In the genomic region with DNA sequence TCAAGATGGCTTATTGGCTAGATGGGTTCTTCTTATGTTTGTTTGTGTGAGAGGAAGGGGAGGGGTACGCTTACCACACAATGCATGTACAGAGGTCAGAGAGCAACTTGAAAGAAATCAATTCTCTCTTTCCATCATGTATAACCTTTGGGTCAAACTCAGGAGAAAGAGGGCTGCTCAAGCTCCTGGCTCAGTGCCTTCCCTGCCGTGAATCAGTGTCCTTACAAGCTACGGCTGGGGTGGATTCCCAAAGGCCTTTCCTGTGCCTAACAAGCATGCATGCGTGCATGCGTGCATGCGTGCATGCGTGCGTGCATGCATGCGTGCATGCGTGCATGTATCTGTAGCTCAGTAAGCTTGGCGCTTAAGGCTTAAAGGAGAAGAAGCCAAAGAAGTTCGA, we compare ENCODE assay signal across 35 mouse cellular contexts. TPM values are rescaled to one million over a fixed set of nuclear protein-coding genes. Genes with fewer than 3 reads are reported as not detected.
DNase-seq lines count a peak whose midpoint lies in the region; ATAC-seq and TF ChIP-seq lines count a peak whose summit lies in the region.
"Had no signal": no experiment of that assay in that cellular context is flagged by ENCODE, and none has a peak within 500 bp of the region (broad histone marks: within the 10 kb centered on the region; RNA-seq: fewer than 3 reads in every experiment).

No protein-coding gene starts in this region.

- TF ChIP-seq CTCF in layer of hippocampus, adult 2 months (conservative IDR thresholded peaks at IDR 0.05) = no peak

- H3K27ac ChIP-seq in layer of hippocampus, adult 2 months = peak overlapping the region; percentile 99
- H3K27ac ChIP-seq in neural tube, embryonic 13.5 days (replicated peaks) = no peak overlapping the region
- H3K27ac ChIP-seq in neural tube, embryonic 15.5 days (replicated peaks) = no peak overlapping the region
- H3K27ac ChIP-seq: embryonic facial prominence, embryonic 13.5 days; forebrain, embryonic 10.5 days; forebrain, embryonic 15.5 days; heart, embryonic 10.5 days; heart, embryonic 15.5 days; limb, embryonic 13.5 days; macrophage; midbrain, embryonic 15.5 days; stomach, postnatal 0 days had no signal

- H3K9ac ChIP-seq in neural tube, embryonic 13.5 days = no peak overlapping the region
- no peak overlapping the region for H3K9ac ChIP-seq in neural tube, embryonic 15.5 days (replicated peaks)
- H3K9ac ChIP-seq: embryonic facial prominence, embryonic 13.5 days; forebrain, embryonic 15.5 days; heart, embryonic 15.5 days; limb, embryonic 13.5 days; midbrain, embryonic 15.5 days had no signal

- DNase-seq in adrenal gland, postnatal 25 days = peak; percentile 41
- no peak for DNase-seq in adrenal gland, adult 8-10 months
- no peak for DNase-seq in layer of hippocampus, adult 2 months (ENCODE audit: low spot score in 2 of 2)
- no peak for DNase-seq in layer of hippocampus, postnatal 36 days
- no peak for DNase-seq in neural tube, embryonic 10.5 days (ENCODE audit: extremely low spot score, low spot score)
- no peak for DNase-seq in embryo, embryonic 9.5 days (ENCODE audit: extremely low spot score)
- DNase-seq: cerebellum, adult 11 months; cerebellum, adult 9-10 months; cerebellum, postnatal 36 days; embryo, embryonic 11 days; gastrocnemius, postnatal 25 days; heart, adult 11 months; kidney, adult 11 months; kidney, postnatal 14 days; lung, adult 18-20 months; spleen, adult 18-20 months; thymus, postnatal 4 days had no signal

- no peak for ATAC-seq in neural tube, embryonic 13.5 days (ENCODE audit: low read depth)
- ATAC-seq in neural tube, embryonic 15.5 days (ENCODE audit: low FRiP score) = no peak
- ATAC-seq: forebrain, embryonic 15.5 days; inflammation-experienced regulatory T-cells, adult 6 months; lung, postnatal 0 days; midbrain, embryonic 15.5 days; Patski had no signal

- H3K27me3 ChIP-seq in neural tube, embryonic 13.5 days = peaks cover 30% of the 10 kb centered on the region
- peaks cover 3% of the 10 kb centered on the region; the same call in 1 of the 2 replicates for H3K27me3 ChIP-seq in neural tube, embryonic 15.5 days (replicated peaks)
- H3K27me3 ChIP-seq: forebrain, embryonic 15.5 days had no signal

- H3K4me2 ChIP-seq in neural tube, embryonic 13.5 days = peak overlapping the region; percentile 77
- 0 out of 2 replicates have a peak overlapping the region, but pooled peaks have one; percentile 86 for H3K4me2 ChIP-seq in neural tube, embryonic 15.5 days
- H3K4me2 ChIP-seq: embryonic facial prominence, embryonic 13.5 days; heart, embryonic 15.5 days; limb, embryonic 13.5 days; midbrain, embryonic 15.5 days had no signal

- no peaks in the 10 kb centered on the region for H3K9me3 ChIP-seq in neural tube, embryonic 13.5 days
- H3K9me3 ChIP-seq in neural tube, embryonic 15.5 days (replicated peaks) = no peaks in the 10 kb centered on the region
- H3K9me3 ChIP-seq: embryonic facial prominence, embryonic 13.5 days; forebrain, embryonic 10.5 days; forebrain, embryonic 15.5 days; heart, embryonic 10.5 days; heart, embryonic 15.5 days; limb, embryonic 13.5 days; midbrain, embryonic 15.5 days had no signal

- no peaks in the 10 kb centered on the region for H3K36me3 ChIP-seq in neural tube, embryonic 13.5 days
- H3K36me3 ChIP-seq in neural tube, embryonic 15.5 days = no peaks in the 10 kb centered on the region
- H3K36me3 ChIP-seq: embryonic facial prominence, embryonic 13.5 days; forebrain, embryonic 10.5 days; forebrain, embryonic 15.5 days; heart, embryonic 10.5 days; heart, embryonic 15.5 days; limb, embryonic 13.5 days; midbrain, embryonic 15.5 days had no signal

- peak overlapping the region; percentile 93 for H3K4me3 ChIP-seq in layer of hippocampus, adult 2 months
- H3K4me3 ChIP-seq in neural tube, embryonic 13.5 days = no peak overlapping the region
- H3K4me3 ChIP-seq in neural tube, embryonic 15.5 days (replicated peaks) = no peak overlapping the region
- H3K4me3 ChIP-seq: embryonic facial prominence, embryonic 13.5 days; forebrain, embryonic 10.5 days; forebrain, embryonic 15.5 days; heart, embryonic 10.5 days; heart, embryonic 15.5 days; limb, embryonic 13.5 days; midbrain, embryonic 15.5 days; myocyte had no signal

- 87% methylated on average over 12 of the region's 12 CpGs for WGBS in neural tube, embryonic 13.5 days
- WGBS in neural tube, embryonic 15.5 days = 88% methylated on average over 12 of the region's 12 CpGs

- peaks cover 19% of the 10 kb centered on the region for H3K4me1 ChIP-seq in neural tube, embryonic 13.5 days (replicated peaks)
- H3K4me1 ChIP-seq in neural tube, embryonic 15.5 days = peaks cover 12% of the 10 kb centered on the region

RNA-seq across cellular contexts. Expression of a gene that starts 3.3 kb away (rescaled TPM):
- 28.5 and 32.3 TPM in 2 replicates for total RNA-seq in adrenal gland, postnatal 25 days (2021)
- 10 to 100 TPM; 33.7 to 65.5 (median 38.5) TPM for total RNA-seq in adrenal gland, adult 8-10 months (2022)
- 100 to 1,000 TPM; 155 to 167 TPM for total RNA-seq in layer of hippocampus, adult 2 months (2021)
- total RNA-seq in layer of hippocampus, postnatal 36 days (2021) = 100 to 1,000 TPM; 159 to 178 TPM
- 39.3 and 52.9 TPM in 2 replicates for polyA plus RNA-seq in neural tube, embryonic 13.5 days (2015; fragmentation: Nextera tagmentation; extraction: Ambion mirVana)
- polyA plus RNA-seq in neural tube, embryonic 15.5 days (2015; fragmentation: Nextera tagmentation; extraction: Ambion mirVana) = 57.8 and 59.2 TPM in 2 replicates
- total RNA-seq: gastrocnemius, adult 18-20 months; gastrocnemius, postnatal 25 days; megakaryocyte-erythroid progenitor cell, adult 5-6 weeks; MEL had no signal
- polyA plus RNA-seq: inflammation-experienced regulatory T-cells, adult 6 months; lung, postnatal 0 days; macrophage; myocyte; Patski had no signal

RNA-seq across cellular contexts. Expression of a gene that starts 22.2 kb away (rescaled TPM):
- 93.2 and 98.2 TPM in 2 replicates for total RNA-seq in adrenal gland, postnatal 25 days (2021)
- 100 to 1,000 TPM in 2 of 4 experiments, 10 to 100 TPM in 2; 92.3 to 120 (median 107) TPM for total RNA-seq in adrenal gland, adult 8-10 months (2022)
- 100 to 1,000 TPM in 1 of 2 experiments, 10 to 100 TPM in 1; 99.8 to 102 TPM for total RNA-seq in layer of hippocampus, adult 2 months (2021)
- 100 to 1,000 TPM; 102 to 103 TPM for total RNA-seq in layer of hippocampus, postnatal 36 days (2021)
- 43.3 and 48.3 TPM in 2 replicates for polyA plus RNA-seq in neural tube, embryonic 13.5 days (2015; fragmentation: Nextera tagmentation; extraction: Ambion mirVana)
- polyA plus RNA-seq in neural tube, embryonic 15.5 days (2015; fragmentation: Nextera tagmentation; extraction: Ambion mirVana) = 41.1 and 43.3 TPM in 2 replicates

RNA-seq across cellular contexts. Expression of a gene that starts 54.4 kb away (rescaled TPM):
- total RNA-seq in adrenal gland, postnatal 25 days (2021) = 2.9 and 8.1 TPM in 2 replicates
- total RNA-seq in adrenal gland, adult 8-10 months (2022) = 1 to 10 TPM; 3.4 to 8.2 (median 4.1) TPM
- 10 to 100 TPM; 13.4 to 15.7 TPM for total RNA-seq in layer of hippocampus, adult 2 months (2021)
- total RNA-seq in layer of hippocampus, postnatal 36 days (2021) = 10 to 100 TPM; 13.5 to 14.7 TPM
- 11.8 and 13.9 TPM in 2 replicates for polyA plus RNA-seq in neural tube, embryonic 13.5 days (2015; fragmentation: Nextera tagmentation; extraction: Ambion mirVana)
- 19.4 and 22.0 TPM in 2 replicates for polyA plus RNA-seq in neural tube, embryonic 15.5 days (2015; fragmentation: Nextera tagmentation; extraction: Ambion mirVana)
- total RNA-seq: megakaryocyte-erythroid progenitor cell, adult 5-6 weeks had no signal
- polyA plus RNA-seq: inflammation-experienced regulatory T-cells, adult 6 months; macrophage had no signal
